Mouse (Mus musculus): ENCODE results near the gene Dlgap4. TPM values are rescaled to one million over a fixed set of nuclear protein-coding genes. Genes with fewer than 3 reads are reported as not detected.

Dlgap4 gene
- polyA plus RNA-seq, 1 experiment from 2014 or later, result 162 TPM

DNA sequence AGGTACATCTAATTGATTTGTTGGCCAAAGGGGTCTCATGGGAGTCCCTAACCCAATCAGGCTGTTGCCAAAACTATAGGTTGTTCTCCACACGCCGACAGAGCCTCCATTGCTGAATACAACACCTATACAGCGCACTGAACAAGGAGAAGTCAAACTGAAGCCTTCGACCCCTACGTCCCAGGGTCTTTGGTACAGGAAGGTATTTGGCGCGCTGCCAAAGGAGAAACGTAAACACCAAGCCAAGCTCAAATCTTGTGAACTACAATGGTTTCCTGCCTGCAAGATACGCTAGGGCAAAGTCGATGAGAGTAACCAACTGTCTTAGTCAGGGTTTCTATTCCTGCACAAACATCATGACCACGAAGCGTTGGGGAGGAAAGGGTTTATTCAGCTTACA lies 155.8 kb downstream of the Dlgap4 start:
- H3K9ac ChIP-seq (ENCODE audit: low read depth, low read length), result no peak overlapping the region
- H3K27ac ChIP-seq (ENCODE audit: low read depth, low read length), result no peak overlapping the region
- 90% methylated on average over 12 of the region's 12 CpGs for WGBS
- no peaks in the 10 kb centered on the region for H3K4me1 ChIP-seq (replicated peaks; ENCODE audit: control insufficient read depth, insufficient read depth, low read length)
- no peak overlapping the region for H3K4me2 ChIP-seq (replicated peaks; ENCODE audit: low read depth, low read length)
- no peak overlapping the region for H3K4me3 ChIP-seq (ENCODE audit: low read depth, low read length)
- no peak for ATAC-seq (ENCODE audit: low FRiP score)
- H3K9me3 ChIP-seq (ENCODE audit: control insufficient read depth, low read length), result no peaks in the 10 kb centered on the region
- no peaks in the 10 kb centered on the region for H3K27me3 ChIP-seq (ENCODE audit: control insufficient read depth, insufficient read depth, low read length)
- no peak for DNase-seq (ENCODE audit: low spot score)
- no peaks in the 10 kb centered on the region for H3K36me3 ChIP-seq (ENCODE audit: control insufficient read depth, insufficient read depth, low read length)

DNA sequence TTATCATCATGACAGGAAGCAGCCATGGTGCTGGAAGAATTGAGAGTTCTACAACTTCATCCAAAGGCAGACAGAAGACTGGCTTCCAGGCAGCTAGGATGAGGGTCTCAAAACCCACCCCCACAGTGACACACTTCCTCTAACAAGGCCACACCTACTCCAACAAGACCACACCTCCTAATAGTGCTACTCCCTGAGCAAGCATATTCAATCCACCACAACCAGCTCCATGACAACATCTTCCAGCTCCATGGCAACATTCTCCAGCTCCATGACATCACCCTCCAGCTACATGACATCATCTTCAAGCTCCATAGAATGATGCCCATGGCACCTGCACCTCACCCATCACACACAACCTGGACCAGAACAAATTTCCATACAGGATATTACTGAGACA lies 160.0 kb downstream of the Dlgap4 start:
- no peaks in the 10 kb centered on the region for H3K9me3 ChIP-seq (ENCODE audit: control insufficient read depth, low read length)
- no peak overlapping the region for H3K27ac ChIP-seq (ENCODE audit: low read depth, low read length)
- no peak overlapping the region for H3K4me3 ChIP-seq (ENCODE audit: low read depth, low read length)
- DNase-seq (ENCODE audit: low spot score) (no peak), ATAC-seq (ENCODE audit: low FRiP score) (no peak)
- H3K27me3 ChIP-seq (ENCODE audit: control insufficient read depth, insufficient read depth, low read length), result 0 out of 2 replicates have a peak, but pooled peaks cover 3% of the 10 kb centered on the region
- no peak overlapping the region for H3K9ac ChIP-seq (ENCODE audit: low read depth, low read length)
- H3K36me3 ChIP-seq (ENCODE audit: control insufficient read depth, insufficient read depth, low read length), result no peaks in the 10 kb centered on the region
- no peak overlapping the region for H3K4me2 ChIP-seq (replicated peaks; ENCODE audit: low read depth, low read length)
- H3K4me1 ChIP-seq (replicated peaks; ENCODE audit: control insufficient read depth, insufficient read depth, low read length), result peaks cover 6% of the 10 kb centered on the region

DNA sequence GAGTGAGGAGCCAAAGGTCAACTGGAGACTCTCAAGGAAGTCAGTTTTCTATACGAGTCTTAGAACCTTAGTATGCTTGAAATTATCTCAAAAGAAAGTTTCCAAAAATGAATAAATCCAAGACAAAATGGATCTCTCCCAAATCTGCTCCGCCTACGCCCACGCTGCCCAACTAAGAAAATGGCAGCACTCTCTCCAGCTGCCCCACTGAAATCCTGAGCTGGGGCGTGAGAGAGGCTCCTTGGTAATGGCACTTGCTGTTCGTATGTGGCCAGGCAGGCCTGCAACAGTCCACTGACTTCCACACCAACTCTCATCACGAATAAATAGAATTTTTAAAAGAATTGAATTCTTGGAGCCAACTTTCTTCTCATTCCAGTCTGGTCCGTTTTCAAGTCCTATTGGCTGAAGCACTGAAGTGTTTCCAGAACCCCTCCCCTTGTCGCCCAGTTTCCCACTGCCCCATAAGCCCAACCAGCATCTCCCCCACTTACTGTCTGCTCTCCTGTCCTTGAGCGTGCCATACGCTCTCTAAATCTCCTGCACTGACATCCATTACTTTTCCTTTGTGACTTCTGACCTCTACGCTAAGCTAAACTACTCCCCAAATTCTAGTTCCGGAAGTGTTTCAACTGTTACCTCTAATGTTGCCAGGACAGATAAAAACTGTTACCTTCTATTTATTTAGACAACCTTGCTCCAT lies 160.7 kb downstream of the Dlgap4 start:
- Histone ChIP-seq H3K36me3 (ENCODE audit: control insufficient read depth, insufficient read depth, low read length) (no peaks in the 10 kb centered on the region), H3K4me3 (ENCODE audit: low read depth, low read length) (no peak overlapping the region), H3K9ac (ENCODE audit: low read depth, low read length) (peak overlapping the region; percentile 44; the same call in 1 of the 2 replicates), H3K4me2 (replicated peaks; ENCODE audit: low read depth, low read length) (peak overlapping the region; percentile 74), H3K9me3 (ENCODE audit: control insufficient read depth, low read length) (no peaks in the 10 kb centered on the region), H3K27ac (ENCODE audit: low read depth, low read length) (no peak overlapping the region), H3K27me3 (ENCODE audit: control insufficient read depth, insufficient read depth, low read length) (0 out of 2 replicates have a peak, but pooled peaks cover 3% of the 10 kb centered on the region), H3K4me1 (replicated peaks; ENCODE audit: control insufficient read depth, insufficient read depth, low read length) (peaks cover 6% of the 10 kb centered on the region)
- DNase-seq (ENCODE audit: low spot score), result no peak
- 67% methylated on average over 13 of the region's 13 CpGs for WGBS
- no peak for ATAC-seq (ENCODE audit: low FRiP score)

- peaks cover 6% of the 10 kb centered on the region for H3K4me1 ChIP-seq (replicated peaks; ENCODE audit: control insufficient read depth, insufficient read depth, low read length)
- no peak within 1 kb of the TSS for H3K27ac ChIP-seq (ENCODE audit: low read depth, low read length)
- WGBS, result 2% methylated on average over 28 of the region's 28 CpGs
- peak; percentile 77 for DNase-seq (ENCODE audit: low spot score)
- no peaks in the 10 kb centered on the region for H3K9me3 ChIP-seq (ENCODE audit: control insufficient read depth, low read length)
- H3K36me3 ChIP-seq (ENCODE audit: control insufficient read depth, insufficient read depth, low read length), result no peaks in the 10 kb centered on the region
- 0 out of 2 replicates have a peak, but pooled peaks cover 3% of the 10 kb centered on the region for H3K27me3 ChIP-seq (ENCODE audit: control insufficient read depth, insufficient read depth, low read length)
- H3K9ac ChIP-seq (ENCODE audit: low read depth, low read length), result peak within 1 kb of the TSS; percentile 45
- H3K4me3 ChIP-seq (ENCODE audit: low read depth, low read length), result peak within 1 kb of the TSS; percentile 29
- H3K4me2 ChIP-seq (replicated peaks; ENCODE audit: low read depth, low read length), result peak within 1 kb of the TSS; percentile 74
- peak; percentile 85 for ATAC-seq (ENCODE audit: low FRiP score)
These were observed 161.4 kb downstream of the Dlgap4 start, which contains the start of gene Myl9 for GRCm38 (mm10) chr2:156774738-156775454. Myl9 (plus strand) TSS chr2:156775420.

GRCm38 (mm10) chr2:156775455-156776435 lies 162.2 kb downstream of the Dlgap4 start:
- H3K9me3 ChIP-seq (ENCODE audit: control insufficient read depth, low read length), result no peaks in the 10 kb centered on the region
- DNase-seq (ENCODE audit: low spot score) (no peak), ATAC-seq (ENCODE audit: low FRiP score) (no peak; the same call in 1 of the 2 replicates)
- H3K9ac ChIP-seq (ENCODE audit: low read depth, low read length), result peak overlapping the region; percentile 45
- 36% methylated on average over 17 of the region's 17 CpGs for WGBS
- peaks cover 6% of the 10 kb centered on the region for H3K4me1 ChIP-seq (replicated peaks; ENCODE audit: control insufficient read depth, insufficient read depth, low read length)
- H3K4me2 ChIP-seq (replicated peaks; ENCODE audit: low read depth, low read length), result peak overlapping the region; percentile 74
- H3K4me3 ChIP-seq (ENCODE audit: low read depth, low read length), result peak overlapping the region; percentile 29
- no peak overlapping the region for H3K27ac ChIP-seq (ENCODE audit: low read depth, low read length)
- no peaks in the 10 kb centered on the region for H3K36me3 ChIP-seq (ENCODE audit: control insufficient read depth, insufficient read depth, low read length)
- H3K27me3 ChIP-seq (ENCODE audit: control insufficient read depth, insufficient read depth, low read length), result 0 out of 2 replicates have a peak, but pooled peaks cover 3% of the 10 kb centered on the region

DNA sequence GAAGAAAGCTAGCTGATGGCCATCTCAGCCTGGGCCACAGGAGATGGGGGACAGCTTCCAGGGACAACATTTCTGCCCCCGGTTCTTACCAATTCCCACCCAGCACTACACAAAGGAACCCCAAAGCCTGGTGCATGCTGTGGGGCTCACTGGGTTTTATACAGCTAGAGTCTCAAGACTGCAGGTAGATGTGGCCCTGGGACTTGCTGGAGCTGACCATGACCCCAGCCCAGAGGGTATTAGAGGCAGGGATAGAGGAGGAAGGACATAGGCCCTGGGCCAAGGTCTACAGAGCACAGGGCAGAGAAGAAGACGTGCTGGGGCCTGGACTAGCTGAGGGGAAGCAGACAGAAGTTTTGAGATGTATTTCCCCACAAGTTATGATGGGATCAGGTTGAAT lies 163.4 kb downstream of the Dlgap4 start:
- no peak overlapping the region for H3K4me3 ChIP-seq (ENCODE audit: low read depth, low read length)
- ATAC-seq (ENCODE audit: low FRiP score), result no peak
- no peak overlapping the region for H3K4me2 ChIP-seq (replicated peaks; ENCODE audit: low read depth, low read length)
- peaks cover 6% of the 10 kb centered on the region for H3K4me1 ChIP-seq (replicated peaks; ENCODE audit: control insufficient read depth, insufficient read depth, low read length)
- no peak overlapping the region for H3K27ac ChIP-seq (ENCODE audit: low read depth, low read length)
- 83% methylated on average over 2 of the region's 2 CpGs for WGBS
- no peak overlapping the region for H3K9ac ChIP-seq (ENCODE audit: low read depth, low read length)
- DNase-seq (ENCODE audit: low spot score), result no peak
- H3K36me3 ChIP-seq (ENCODE audit: control insufficient read depth, insufficient read depth, low read length), result no peaks in the 10 kb centered on the region
- H3K27me3 ChIP-seq (ENCODE audit: control insufficient read depth, insufficient read depth, low read length), result 0 out of 2 replicates have a peak, but pooled peaks cover 3% of the 10 kb centered on the region
- no peaks in the 10 kb centered on the region for H3K9me3 ChIP-seq (ENCODE audit: control insufficient read depth, low read length)

- WGBS, result 65% methylated on average over 7 of the region's 7 CpGs
- DNase-seq (ENCODE audit: low spot score), result peak; percentile 19
- Histone ChIP-seq H3K4me1 (replicated peaks; ENCODE audit: control insufficient read depth, insufficient read depth, low read length) (peaks cover 6% of the 10 kb centered on the region), H3K9me3 (ENCODE audit: control insufficient read depth, low read length) (no peaks in the 10 kb centered on the region), H3K27me3 (ENCODE audit: control insufficient read depth, insufficient read depth, low read length) (0 out of 2 replicates have a peak, but pooled peaks cover 3% of the 10 kb centered on the region), H3K4me3 (ENCODE audit: low read depth, low read length) (no peak overlapping the region), H3K4me2 (replicated peaks; ENCODE audit: low read depth, low read length) (no peak overlapping the region), H3K9ac (ENCODE audit: low read depth, low read length) (no peak overlapping the region), H3K27ac (ENCODE audit: low read depth, low read length) (no peak overlapping the region), H3K36me3 (ENCODE audit: control insufficient read depth, insufficient read depth, low read length) (no peaks in the 10 kb centered on the region)
- ATAC-seq (ENCODE audit: low FRiP score), result no peak
These were observed 164.0 kb downstream of the Dlgap4 start for GRCm38 (mm10) chr2:156777326-156778004.

DNA sequence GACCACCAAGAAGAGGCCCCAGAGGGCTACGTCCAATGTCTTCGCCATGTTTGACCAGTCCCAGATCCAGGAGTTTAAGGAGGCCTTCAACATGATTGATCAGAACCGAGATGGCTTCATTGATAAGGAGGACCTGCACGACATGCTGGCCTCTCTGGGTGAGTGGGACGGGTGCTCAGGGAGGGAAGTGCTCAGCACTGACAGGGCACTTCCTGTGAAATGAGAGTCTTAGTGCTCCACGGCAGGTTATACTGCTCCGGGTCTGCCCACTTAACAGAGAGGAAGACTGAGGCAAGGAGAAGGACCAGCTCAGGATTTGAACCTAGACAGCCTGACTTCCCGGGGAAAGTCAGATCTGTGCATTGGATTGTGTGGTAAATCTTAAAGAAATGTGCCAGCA lies 165.1 kb downstream of the Dlgap4 start:
- no peaks in the 10 kb centered on the region for H3K9me3 ChIP-seq (ENCODE audit: control insufficient read depth, low read length)
- DNase-seq (ENCODE audit: low spot score), result no peak

More for the DNA sequence above, 165.1 kb downstream of the Dlgap4 start:
- Histone ChIP-seq H3K4me3 (ENCODE audit: low read depth, low read length) (no peak overlapping the region), H3K27me3 (ENCODE audit: control insufficient read depth, insufficient read depth, low read length) (0 out of 2 replicates have a peak, but pooled peaks cover 3% of the 10 kb centered on the region), H3K27ac (ENCODE audit: low read depth, low read length) (no peak overlapping the region), H3K9ac (ENCODE audit: low read depth, low read length) (no peak overlapping the region), H3K4me2 (replicated peaks; ENCODE audit: low read depth, low read length) (no peak overlapping the region), H3K4me1 (replicated peaks; ENCODE audit: control insufficient read depth, insufficient read depth, low read length) (peaks cover 6% of the 10 kb centered on the region), H3K36me3 (ENCODE audit: control insufficient read depth, insufficient read depth, low read length) (no peaks in the 10 kb centered on the region)
- no peak for ATAC-seq (ENCODE audit: low FRiP score)
- WGBS, result 83% methylated on average over 8 of the region's 8 CpGs
